Mouse (Mus musculus): ENCODE measurements around the gene Adam1b.

- TF ChIP-seq POLR2A (IDR thresholded peaks at IDR 0.05; ENCODE audit: low read depth, low read length) (no peak), CTCF (IDR thresholded peaks at IDR 0.05; ENCODE audit: extremely low read depth, insufficient read length, insufficient replicate concordance, low read depth, low read length) (peak; percentile 39; the same call in 1 of the 2 replicates)
Observed at GRCm38 (mm10) chr5:121534521-121534920, 31.3 kb upstream of the Adam1b start.
